25 mouse cellular contexts compared by ENCODE assay signal in the genomic region with DNA sequence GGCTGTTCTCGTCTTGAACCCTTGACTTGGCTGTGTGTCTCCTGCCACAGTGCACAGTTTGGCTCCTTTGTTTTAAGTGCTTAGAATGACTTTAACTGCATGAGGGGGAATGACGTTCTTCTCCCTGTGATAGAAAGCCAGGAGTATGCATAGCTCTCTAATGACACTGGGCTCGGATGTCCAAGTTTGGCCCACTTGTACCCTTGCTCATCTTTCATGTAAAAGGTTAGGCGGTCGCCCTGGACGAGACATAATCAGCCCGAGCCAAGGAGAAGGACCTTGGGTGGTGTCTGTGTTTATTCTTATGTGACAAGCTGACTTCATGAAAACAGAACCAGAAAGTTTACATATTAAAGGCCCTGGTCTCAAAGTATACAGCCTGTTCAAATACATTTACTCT.
DNase-seq lines count a peak whose midpoint lies in the region; ATAC-seq and TF ChIP-seq lines count a peak whose summit lies in the region.
"Had no signal": no experiment of that assay in that cellular context is flagged by ENCODE, and none has a peak within 500 bp of the region (broad histone marks: within the 10 kb centered on the region; RNA-seq: fewer than 3 reads in every experiment).

No protein-coding gene starts in this region.

- ATAC-seq in kidney, embryonic 14.5 days (ENCODE audit: low FRiP score, low TSS enrichment) = no peak
- ATAC-seq in lung, embryonic 15.5 days (ENCODE audit: borderline replicate concordance, extremely low read depth, low FRiP score, low TSS enrichment) = peak; percentile 28; the same call in 1 of the 2 replicates
- no peak for ATAC-seq in stomach, embryonic 16.5 days (ENCODE audit: insufficient read depth, low FRiP score)
- no peak; the same call in 1 of the 2 replicates for ATAC-seq in stomach, postnatal 0 days (ENCODE audit: low FRiP score, low TSS enrichment)
- ATAC-seq: CD4-positive, CD25-positive, alpha-beta regulatory T cell, adult 4 months; forebrain, embryonic 14.5 days had no signal

- no peak overlapping the region for H3K27ac ChIP-seq in kidney, embryonic 14.5 days (ENCODE audit: low read depth, low read length)
- H3K27ac ChIP-seq in lung, embryonic 15.5 days = no peak overlapping the region
- H3K27ac ChIP-seq in stomach, embryonic 16.5 days (ENCODE audit: low read length) = 0 out of 2 replicates have a peak overlapping the region, but pooled peaks have one; percentile 22
- H3K27ac ChIP-seq in stomach, postnatal 0 days (replicated peaks) = no peak overlapping the region
- H3K27ac ChIP-seq: embryonic facial prominence, embryonic 15.5 days; forebrain, embryonic 10.5 days; heart, embryonic 15.5 days; hindbrain, embryonic 13.5 days had no signal

- TF ChIP-seq POLR2A in lung, adult 2 months (IDR thresholded peaks at IDR 0.05; ENCODE audit: borderline replicate concordance, extremely low read depth, low read depth, low read length) = no peak

- H3K4me1 ChIP-seq in kidney, embryonic 14.5 days (ENCODE audit: control insufficient read depth, insufficient read depth, low read length) = peaks cover 31% of the 10 kb centered on the region
- peaks cover 30% of the 10 kb centered on the region for H3K4me1 ChIP-seq in lung, embryonic 15.5 days
- no peaks in the 10 kb centered on the region; the same call in 1 of the 2 replicates for H3K4me1 ChIP-seq in lung, adult 2 months (ENCODE audit: control insufficient read depth, insufficient read depth, low read length)
- peaks cover 30% of the 10 kb centered on the region for H3K4me1 ChIP-seq in stomach, embryonic 16.5 days (ENCODE audit: control insufficient read depth, insufficient read depth, low read length)
- peaks cover 2% of the 10 kb centered on the region; the same call in 1 of the 2 replicates for H3K4me1 ChIP-seq in stomach, postnatal 0 days (replicated peaks; ENCODE audit: control insufficient read depth, insufficient read depth)

- H3K9me3 ChIP-seq in kidney, embryonic 14.5 days (ENCODE audit: control insufficient read depth, low read length) = no peaks in the 10 kb centered on the region; the same call in 1 of the 2 replicates
- no peaks in the 10 kb centered on the region for H3K9me3 ChIP-seq in lung, embryonic 15.5 days
- H3K9me3 ChIP-seq in stomach, embryonic 16.5 days (replicated peaks; ENCODE audit: control insufficient read depth, low read length) = no peaks in the 10 kb centered on the region
- H3K9me3 ChIP-seq in stomach, postnatal 0 days (ENCODE audit: control insufficient read depth, low read length) = no peaks in the 10 kb centered on the region
- H3K9me3 ChIP-seq: embryonic facial prominence, embryonic 15.5 days; forebrain, embryonic 10.5 days; heart, embryonic 15.5 days; hindbrain, embryonic 13.5 days had no signal

- H3K9ac ChIP-seq in kidney, embryonic 14.5 days (ENCODE audit: low read depth, low read length) = no peak overlapping the region
- no peak overlapping the region for H3K9ac ChIP-seq in lung, embryonic 15.5 days
- no peak overlapping the region for H3K9ac ChIP-seq in stomach, embryonic 16.5 days (ENCODE audit: low read length)
- H3K9ac ChIP-seq in stomach, postnatal 0 days (ENCODE audit: low read length) = no peak overlapping the region
- H3K9ac ChIP-seq: embryonic facial prominence, embryonic 15.5 days; heart, embryonic 15.5 days; hindbrain, embryonic 13.5 days had no signal

- peak; percentile 77 for DNase-seq in gastrocnemius, adult 18-20 months (ENCODE audit: low spot score)
- no peak for DNase-seq in gastrocnemius, postnatal 10 days
- no peak for DNase-seq in kidney, postnatal 10 days
- DNase-seq in lung, adult 2 months = no peak
- DNase-seq in stomach, postnatal 0 days (ENCODE audit: low spot score) = no peak
- DNase-seq: adrenal gland, adult 8-10 months; adrenal gland, postnatal 36 days; B cell, adult 2 months; cerebellum, adult 2 months; cerebellum, postnatal 14 days; embryo, embryonic 11 days; heart, adult 18-20 months; heart, postnatal 14 days had no signal

- no peaks in the 10 kb centered on the region for H3K36me3 ChIP-seq in kidney, embryonic 14.5 days (ENCODE audit: control insufficient read depth, insufficient read depth, low read length)
- H3K36me3 ChIP-seq in lung, embryonic 15.5 days = no peaks in the 10 kb centered on the region
- no peaks in the 10 kb centered on the region for H3K36me3 ChIP-seq in stomach, embryonic 16.5 days (ENCODE audit: control insufficient read depth, insufficient read depth, low read length)
- no peaks in the 10 kb centered on the region for H3K36me3 ChIP-seq in stomach, postnatal 0 days (ENCODE audit: control insufficient read depth, insufficient read depth, low read length)
- H3K36me3 ChIP-seq: embryonic facial prominence, embryonic 15.5 days; forebrain, embryonic 10.5 days; G1E; heart, embryonic 15.5 days; hindbrain, embryonic 13.5 days had no signal

- peak overlapping the region; percentile 3 for H3K4me2 ChIP-seq in kidney, embryonic 14.5 days (replicated peaks; ENCODE audit: low read depth, low read length)
- H3K4me2 ChIP-seq in lung, embryonic 15.5 days = no peak overlapping the region
- H3K4me2 ChIP-seq in stomach, embryonic 16.5 days (ENCODE audit: low read depth, low read length) = no peak overlapping the region
- H3K4me2 ChIP-seq in stomach, postnatal 0 days (replicated peaks; ENCODE audit: low read depth) = no peak overlapping the region
- H3K4me2 ChIP-seq: embryonic facial prominence, embryonic 15.5 days; heart, embryonic 11.5 days; heart, embryonic 15.5 days; hindbrain, embryonic 13.5 days had no signal

- no peak for TF ChIP-seq CTCF in lung, adult 2 months (IDR thresholded peaks at IDR 0.05; ENCODE audit: insufficient read depth, low read length)
- no peak for TF ChIP-seq CTCF in stomach, postnatal 0 days (IDR thresholded peaks at IDR 0.05; ENCODE audit: low read depth)

- H3K4me3 ChIP-seq in kidney, embryonic 14.5 days (ENCODE audit: low read length) = no peak overlapping the region
- no peak overlapping the region for H3K4me3 ChIP-seq in lung, embryonic 15.5 days
- H3K4me3 ChIP-seq in lung, adult 2 months (replicated peaks; ENCODE audit: extremely low read depth, low read depth, low read length) = no peak overlapping the region
- H3K4me3 ChIP-seq in stomach, embryonic 16.5 days (replicated peaks; ENCODE audit: low read length) = no peak overlapping the region
- no peak overlapping the region for H3K4me3 ChIP-seq in stomach, postnatal 0 days (ENCODE audit: low read depth, low read length)
- H3K4me3 ChIP-seq: embryonic facial prominence, embryonic 15.5 days; erythroblast, embryonic 14.5 days; forebrain, embryonic 10.5 days; heart, embryonic 15.5 days; hindbrain, embryonic 13.5 days had no signal

- no peaks in the 10 kb centered on the region for H3K27me3 ChIP-seq in kidney, embryonic 14.5 days (ENCODE audit: control insufficient read depth, insufficient read depth, low read length)
- H3K27me3 ChIP-seq in lung, embryonic 15.5 days = no peaks in the 10 kb centered on the region
- no peaks in the 10 kb centered on the region for H3K27me3 ChIP-seq in stomach, embryonic 16.5 days (ENCODE audit: control insufficient read depth, insufficient read depth, low read length)
- H3K27me3 ChIP-seq in stomach, postnatal 0 days (ENCODE audit: control insufficient read depth, insufficient read depth, low read length) = no peaks in the 10 kb centered on the region
- H3K27me3 ChIP-seq: embryonic facial prominence, embryonic 15.5 days; heart, embryonic 15.5 days; hindbrain, embryonic 13.5 days had no signal

- WGBS in kidney, embryonic 14.5 days = 56% methylated on average over 7 of the region's 7 CpGs
- WGBS in lung, embryonic 15.5 days = 27% methylated on average over 7 of the region's 7 CpGs
- 49% methylated on average over 7 of the region's 7 CpGs for WGBS in lung, adult 2 months
- WGBS in stomach, embryonic 16.5 days = 39% methylated on average over 7 of the region's 7 CpGs
- WGBS in stomach, postnatal 0 days = 32% methylated on average over 7 of the region's 7 CpGs

- no peak for TF ChIP-seq EP300 in stomach, postnatal 0 days (optimal IDR thresholded peaks at IDR 0.05)
